Mouse (Mus musculus) embryonic fibroblast, embryonic 13.5 days (primary cell): Measurements from ENCODE around the gene Oas3.

Experiments
- CTCF ChIP-seq: IDR thresholded peaks from 2 replicates; pipeline ENCODE4 v1.5.1; 2011; ENCODE audit warnings: mild to moderate bottlenecking, control low read depth, low read length, moderate library complexity, borderline replicate concordance; ENCODE audit not compliant: insufficient read depth
- POLR2A ChIP-seq: IDR thresholded peaks from 2 replicates; pipeline ENCODE4 v1.6.1; 2011; ENCODE audit warnings: low read depth, mild to moderate bottlenecking, control low read depth, low read length, moderate library complexity

DNA sequence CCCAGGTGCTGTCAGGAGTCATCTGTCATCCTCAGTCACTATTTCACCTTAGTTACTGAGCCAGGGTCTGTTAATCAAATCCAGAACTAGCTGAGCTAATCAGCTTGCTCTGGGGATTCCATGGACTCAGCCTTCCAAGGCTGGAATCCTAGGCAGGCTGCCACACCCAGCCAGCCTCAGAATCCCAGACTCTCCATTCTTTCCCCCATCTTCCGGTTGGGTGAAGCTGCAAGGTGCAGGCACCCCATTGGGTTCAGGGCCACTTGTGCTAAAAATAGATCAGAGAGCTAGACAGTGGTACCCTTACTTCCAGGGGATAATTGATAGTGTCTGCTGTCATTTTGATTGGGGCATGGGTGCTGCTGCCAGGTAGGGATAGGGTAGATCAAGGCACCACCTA, 44.7 kb downstream of the Oas3 start:
- TF ChIP-seq CTCF (no peak), POLR2A (no peak)
